Mouse (Mus musculus) right cerebral cortex, postnatal 14 days (tissue): ENCODE measurements at regions not wholly inside any gene's neighbourhood (a gene's known extent, or its start where the extent isn't known, plus 50 kb on each side); places are given as distances from the start of the nearest gene placed in this dataset.

Experiments used
- DNase-seq: peaks from one replicate; pipeline ENCODE4 v3.0.0; 2022

DNA sequence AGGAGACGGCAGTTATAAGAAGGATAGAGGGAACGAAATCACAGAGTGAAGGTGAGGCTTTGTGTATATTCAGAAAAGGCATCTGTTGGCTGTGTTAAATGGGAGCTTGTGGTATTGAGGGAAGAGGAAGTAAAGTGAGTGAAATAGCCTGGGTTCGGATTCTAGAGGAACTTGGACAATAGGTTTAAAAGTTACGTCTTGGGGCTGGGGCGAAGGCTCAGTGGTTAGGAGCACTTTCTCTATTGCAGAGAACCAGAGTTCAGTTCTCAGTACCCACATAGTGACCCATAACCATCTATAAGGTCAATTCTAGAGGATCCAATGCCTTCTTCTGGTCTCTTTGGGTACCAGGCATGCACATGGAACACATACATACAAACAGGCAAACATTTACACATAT is 317.6 kb upstream of the Ubash3b start:
- no peak for DNase-seq

DNA sequence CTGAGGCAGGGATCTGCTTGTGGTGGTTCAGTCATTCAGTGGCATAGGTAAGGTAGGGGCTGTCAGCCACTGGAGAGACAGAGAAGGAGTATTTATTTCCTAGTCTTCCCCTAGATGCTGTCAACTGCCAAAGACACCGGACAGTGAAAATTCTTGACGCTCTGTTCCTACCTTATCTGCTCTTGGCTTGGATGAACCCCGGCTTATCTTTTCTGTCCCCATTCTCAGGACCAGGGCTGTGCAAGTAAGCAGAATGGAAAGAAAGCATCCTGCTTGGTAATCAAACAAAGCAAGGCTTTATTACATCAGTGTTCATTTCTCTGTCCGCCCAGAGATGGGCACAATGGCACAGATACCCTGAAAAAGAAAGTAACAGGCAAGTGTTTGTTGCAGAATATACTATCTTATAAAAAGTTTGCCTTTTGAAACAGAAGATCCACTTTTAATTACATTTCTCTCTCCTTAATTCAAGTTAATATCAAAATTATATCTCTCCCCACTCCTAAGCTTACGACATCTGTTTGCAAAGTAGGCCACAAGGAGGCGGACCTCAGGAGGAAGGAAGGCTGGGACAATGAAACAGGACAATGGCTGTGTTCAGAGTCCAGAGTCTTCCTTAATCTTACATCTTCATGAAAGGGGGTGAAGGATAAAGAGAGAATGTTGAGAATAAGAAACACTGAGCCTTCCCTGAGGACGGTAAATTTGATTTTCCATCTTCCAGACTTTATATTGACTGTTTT is 316.8 kb upstream of the Ubash3b start:
- DNase-seq, result no peak

DNA sequence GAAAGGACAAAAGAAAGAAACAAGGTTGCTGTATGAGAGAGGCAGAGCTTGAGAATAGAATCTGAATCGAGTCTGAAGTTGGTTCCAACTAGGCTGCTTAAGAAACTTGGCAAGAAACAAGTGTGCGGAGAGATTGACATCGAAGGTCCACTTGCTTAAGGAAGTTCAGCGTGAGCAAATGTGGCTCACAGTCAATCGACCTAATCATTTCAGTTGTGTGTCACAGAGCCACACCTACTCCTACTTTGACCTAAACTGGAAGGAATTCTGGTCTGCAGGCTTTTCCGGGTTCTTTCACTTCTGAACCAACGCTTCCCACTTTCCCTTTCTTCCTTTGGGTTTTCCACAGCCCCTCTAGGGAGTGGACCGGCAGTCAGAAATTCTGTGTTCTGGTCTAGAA is 313.8 kb upstream of the Ubash3b start:
- DNase-seq, result no peak

DNA sequence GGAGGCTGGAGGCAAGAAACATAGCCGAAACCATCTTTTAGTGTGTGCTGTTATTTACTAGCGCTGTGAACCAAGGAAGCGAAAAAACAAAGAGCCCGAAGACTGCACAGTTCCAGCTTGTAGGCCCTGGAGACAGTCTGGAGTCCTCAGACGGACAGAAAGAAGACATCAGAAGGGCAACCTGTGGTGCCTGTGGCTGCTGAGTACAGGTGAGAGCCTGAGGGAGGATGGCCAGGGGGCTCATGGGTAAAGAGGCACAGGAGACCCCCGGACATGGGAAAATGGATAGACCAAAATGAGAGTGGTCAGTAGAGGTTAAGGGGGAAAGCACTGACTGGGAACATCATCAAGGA is 313.4 kb upstream of the Ubash3b start:
- no peak for DNase-seq

DNA sequence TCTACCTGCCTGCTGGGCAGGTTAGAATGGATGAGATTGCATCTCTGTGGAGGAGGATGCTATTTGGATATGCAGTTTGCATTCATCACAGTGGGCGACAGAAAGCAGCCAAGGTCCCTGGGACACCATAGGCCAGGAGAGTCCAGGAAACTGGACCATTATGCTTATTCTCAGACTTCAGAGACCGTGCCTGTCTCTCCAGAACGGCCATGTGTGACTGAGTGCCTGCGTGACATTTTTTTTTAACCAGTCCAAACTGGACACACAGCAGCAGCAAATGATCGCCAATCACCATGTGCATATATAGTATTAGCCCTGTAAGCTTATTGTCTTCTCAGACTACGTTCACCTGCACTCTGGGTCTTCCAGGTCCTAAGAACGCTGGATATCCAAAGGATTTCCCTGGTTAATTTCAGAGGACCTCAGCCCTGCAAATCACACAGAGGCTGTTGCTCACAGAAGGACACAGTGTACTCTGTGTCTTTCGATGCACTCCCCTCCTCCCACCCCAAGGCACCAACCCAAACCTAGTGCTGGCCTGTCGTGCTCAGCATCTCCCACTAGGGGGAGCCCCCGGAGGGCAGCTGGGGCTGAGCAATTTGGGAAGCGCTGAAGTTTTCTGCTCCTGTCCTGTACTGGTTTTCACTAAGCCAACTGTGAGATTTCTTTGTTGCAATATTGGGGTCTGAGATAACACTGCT is 312.9 kb upstream of the Ubash3b start:
- peak; percentile 84 for DNase-seq

DNA sequence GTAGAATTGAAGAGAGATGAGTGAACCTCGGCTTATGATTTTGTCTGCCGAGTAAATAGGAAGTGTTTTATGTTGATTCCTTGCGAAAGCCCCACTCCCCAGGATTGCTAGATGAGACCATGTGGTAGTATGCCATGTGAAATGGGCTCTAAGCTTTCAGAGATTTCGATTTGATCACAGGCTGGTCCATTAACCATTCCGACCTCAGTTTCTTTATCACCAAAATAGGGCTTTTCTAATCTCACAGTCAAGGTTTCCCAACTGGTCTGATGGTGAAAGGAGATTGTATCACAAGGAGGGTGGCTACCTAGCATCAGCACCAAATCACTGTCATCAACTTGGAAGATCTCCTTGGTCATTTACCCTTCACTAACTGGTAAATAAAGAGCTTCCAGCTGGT is 312.0 kb upstream of the Ubash3b start:
- DNase-seq, result no peak

DNA sequence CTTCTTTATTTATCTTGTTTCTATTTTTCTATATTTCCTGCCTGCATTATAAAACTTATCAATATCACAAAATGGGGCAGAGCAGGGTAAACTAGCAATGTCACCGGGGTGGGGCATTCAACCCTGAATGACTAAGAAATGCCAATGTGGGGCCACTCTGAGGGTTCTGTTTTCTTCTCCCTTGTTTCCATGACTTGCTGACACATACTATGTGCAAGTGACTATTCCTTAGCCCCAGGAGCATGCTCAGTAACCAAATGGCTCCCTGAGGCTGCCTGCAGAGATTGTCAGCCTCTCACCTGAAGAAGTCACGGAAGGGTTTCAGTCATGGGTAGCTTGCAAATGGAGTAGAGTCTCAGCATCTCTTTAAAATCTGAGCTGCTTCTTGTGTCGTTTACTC is 309.8 kb upstream of the Ubash3b start:
- DNase-seq, result no peak

DNA sequence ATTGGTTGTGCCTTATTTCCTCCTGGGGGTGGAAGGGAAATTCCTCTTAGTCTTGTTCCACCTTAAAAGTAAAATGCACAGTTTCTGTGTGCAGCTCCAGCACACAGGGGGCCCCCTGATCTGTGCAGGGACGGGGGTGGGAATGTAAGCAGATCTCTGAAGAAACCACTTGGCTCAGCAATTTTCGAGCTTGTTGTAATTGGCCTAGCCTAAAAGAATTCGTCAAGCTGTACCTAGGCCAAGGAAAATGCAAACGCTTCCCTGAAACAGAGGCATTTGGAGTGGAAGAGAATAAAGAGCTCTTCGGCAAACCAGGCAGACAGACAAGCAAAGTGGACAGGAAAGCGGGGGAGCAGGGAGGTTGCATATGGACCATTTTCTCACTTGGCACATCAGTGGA is 308.5 kb upstream of the Ubash3b start:
- no peak for DNase-seq

DNA sequence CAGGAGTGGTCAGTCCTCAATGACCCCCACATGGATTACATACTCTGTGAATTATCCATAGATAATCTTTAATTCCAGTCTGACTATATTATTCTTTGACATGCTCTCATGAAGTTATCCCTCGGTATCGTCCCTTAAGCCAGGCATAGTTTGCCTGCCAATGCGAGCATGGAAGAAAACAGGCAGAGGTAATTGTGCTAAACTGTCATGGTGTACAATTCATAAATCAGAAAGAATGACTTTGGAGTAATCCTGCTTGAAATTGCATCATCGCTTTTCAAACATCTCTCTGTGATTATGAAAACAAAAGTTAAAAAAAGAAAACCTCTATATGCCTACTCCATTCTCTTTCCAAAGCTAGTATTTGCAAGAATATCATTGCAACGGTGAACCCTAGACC is 307.9 kb upstream of the Ubash3b start:
- no peak for DNase-seq

DNA sequence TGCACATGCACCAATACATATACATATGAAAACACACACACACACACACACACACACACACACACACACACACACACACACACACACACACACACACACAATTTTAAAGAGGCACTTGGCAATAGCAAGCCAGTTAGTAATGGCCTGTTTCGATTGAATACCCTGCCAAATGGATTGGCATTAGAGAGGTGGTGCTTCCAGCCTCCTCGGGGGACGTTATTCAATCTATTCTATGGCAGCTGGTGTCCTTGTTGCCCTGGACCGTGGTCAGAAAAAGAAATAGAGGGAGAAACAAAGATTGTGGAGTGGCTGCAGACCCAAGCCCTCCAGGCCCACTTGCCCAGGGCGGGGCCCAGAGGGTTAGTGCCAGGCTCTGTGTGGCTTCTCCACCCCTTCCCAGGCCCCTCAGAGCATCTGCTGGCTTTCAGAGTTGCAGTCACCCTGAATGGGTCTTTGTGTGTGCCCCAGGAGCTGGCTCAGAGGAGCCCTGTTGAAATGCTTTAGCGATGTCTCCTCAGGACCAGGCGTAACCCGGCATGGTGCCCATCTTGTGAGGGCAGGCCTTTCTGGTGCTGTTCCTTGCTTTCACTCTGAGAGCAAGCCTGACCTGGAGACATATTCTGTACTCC is 302.7 kb upstream of the Ubash3b start:
- DNase-seq, result peak; percentile 43

DNA sequence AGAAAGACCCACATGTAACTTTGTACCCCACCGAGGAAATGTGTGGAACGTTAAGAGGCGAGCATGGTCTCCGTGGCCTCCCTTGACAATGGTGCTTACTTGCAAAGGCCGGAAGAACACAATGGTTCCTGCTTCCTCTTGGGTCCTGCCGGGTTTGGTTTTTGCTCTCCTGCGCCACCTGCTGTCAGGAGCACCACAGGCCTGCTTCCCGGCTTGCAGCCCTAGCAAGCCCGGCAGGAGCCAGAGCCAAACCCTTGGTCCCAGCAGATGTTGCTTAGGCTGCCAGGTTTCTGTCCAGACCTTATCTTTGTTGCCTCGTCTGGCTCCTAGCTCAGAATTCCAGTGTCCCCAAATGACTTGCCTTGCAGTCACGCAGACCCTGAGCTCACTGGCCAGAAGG is 300.2 kb upstream of the Ubash3b start:
- peak; percentile 88 for DNase-seq

DNA sequence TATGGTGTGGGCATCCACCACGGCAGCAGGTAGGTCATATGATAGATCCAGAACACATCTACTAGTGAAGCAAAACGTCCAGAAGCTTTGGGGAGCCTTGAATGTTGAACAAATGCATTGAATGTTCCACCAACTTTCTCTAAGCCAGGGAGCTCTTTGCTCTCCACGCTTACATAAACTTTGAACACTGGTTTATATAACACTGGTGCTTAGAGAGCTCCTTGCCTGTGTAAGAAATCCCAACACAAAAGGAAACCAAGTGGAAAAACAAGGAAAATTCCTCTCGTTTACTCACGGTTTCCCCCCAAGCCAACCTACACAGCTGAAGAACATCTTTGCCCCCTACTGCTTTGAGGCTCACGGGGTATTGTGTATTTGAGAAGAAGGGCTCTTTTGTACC is 299.2 kb upstream of the Ubash3b start:
- no peak for DNase-seq

DNA sequence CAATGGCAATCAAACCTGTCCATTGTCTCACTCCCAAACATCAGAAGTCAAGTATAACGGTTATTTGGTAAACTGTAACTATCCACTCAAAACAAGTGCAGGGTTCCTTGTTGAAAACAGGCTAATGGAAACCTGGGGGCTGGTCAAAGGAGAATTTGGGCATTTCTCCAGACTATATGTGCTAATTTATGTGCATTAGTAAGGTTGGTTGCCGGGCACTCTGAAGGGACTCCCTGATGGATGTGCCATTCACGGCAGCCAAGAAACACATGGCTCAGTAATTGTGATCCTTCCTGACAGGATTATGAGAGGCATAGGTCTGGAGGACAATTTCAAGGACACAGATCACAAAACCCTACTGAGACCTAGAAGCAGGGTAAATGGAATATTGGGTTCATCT is 295.5 kb upstream of the Ubash3b start:
- no peak for DNase-seq

DNA sequence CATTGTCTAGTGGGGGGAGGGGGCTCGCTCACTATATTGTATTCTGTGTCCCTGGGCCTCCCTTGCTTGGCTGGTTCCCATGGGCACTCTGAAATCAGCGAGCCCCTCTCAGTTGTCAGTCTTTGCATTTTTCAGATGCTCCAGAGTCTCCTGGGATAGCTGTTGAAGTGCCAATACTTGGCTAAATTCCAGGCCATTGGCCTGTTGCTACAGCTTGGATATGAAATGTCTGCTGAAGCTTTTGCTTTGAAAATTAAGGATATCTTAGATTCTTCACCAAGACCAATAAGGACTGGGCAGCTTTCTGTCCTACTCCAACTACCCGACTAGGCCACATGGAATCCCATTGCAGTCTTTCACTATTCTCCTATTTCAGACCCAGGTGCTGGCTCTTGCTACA is 290.2 kb upstream of the Ubash3b start:
- DNase-seq, result no peak

DNA sequence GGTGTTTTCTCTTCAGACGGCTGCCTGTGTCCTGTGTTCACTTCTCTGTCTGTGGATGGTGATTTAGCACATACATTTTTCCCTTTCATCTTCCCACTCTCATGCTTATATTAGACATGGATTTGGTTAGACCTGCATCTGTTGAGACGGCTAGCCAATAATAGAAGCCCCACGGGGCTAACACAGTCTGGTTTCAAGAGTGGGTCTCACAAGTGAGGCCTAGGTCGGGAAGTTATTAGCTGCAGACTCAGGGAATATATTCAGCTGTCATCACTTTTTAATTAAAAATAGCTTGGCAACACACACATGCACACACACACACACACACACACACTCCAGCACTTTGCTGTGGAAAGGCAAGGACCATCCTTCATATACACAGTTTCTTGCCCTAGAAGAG is 287.7 kb upstream of the Ubash3b start:
- no peak for DNase-seq

DNA sequence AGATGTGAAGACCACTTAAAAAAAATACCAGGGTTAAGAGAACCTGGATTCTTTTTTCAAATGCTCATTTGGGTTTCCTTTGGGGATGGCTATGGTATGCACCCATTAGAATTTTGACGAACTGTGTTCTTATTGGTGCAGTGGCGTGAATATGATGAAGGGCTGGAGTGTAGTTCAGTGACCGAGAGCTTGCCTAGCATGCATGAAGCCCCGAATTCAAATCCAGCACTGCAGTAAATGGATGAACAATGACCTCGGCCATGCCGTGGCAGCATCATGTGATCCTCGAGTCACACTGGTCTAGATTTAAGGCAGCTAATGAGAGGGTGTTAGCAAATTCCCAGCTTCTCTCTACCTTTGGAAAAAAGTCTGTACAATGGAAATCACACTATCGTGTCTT is 286.4 kb upstream of the Ubash3b start:
- DNase-seq, result no peak

DNA sequence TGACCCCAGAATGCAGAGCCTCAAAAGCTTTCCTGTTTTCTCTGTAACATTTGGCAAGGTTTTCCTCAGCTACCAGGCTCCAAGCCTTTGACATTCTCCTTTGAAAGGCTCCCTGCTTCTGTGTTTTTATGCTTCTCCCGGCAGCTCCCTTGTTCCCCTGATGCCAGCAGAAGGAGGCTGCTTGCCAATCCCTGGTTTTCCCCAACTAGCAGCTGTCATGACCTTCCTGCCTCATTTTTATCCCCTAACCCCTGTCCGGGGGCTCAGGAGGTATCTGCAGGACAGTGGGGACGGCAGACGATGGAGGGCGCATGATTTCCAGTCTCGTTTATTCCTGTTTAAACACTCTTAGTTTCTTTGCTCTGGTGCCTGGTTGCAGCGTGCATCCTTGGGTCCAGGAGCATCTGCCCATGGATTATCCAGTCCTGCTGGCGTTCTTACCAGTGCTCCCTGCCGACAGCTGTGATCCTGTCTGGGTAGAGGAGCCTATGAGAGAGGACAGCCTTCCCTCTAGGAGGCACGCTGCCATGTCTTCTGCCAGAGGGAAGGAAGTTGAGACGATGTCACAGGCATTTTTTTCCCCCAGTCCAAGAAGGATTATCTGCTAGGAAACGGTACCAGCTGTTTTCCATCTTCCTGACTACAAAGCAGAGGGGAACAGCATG is 285.8 kb upstream of the Ubash3b start:
- DNase-seq, result peak; percentile 53

DNA sequence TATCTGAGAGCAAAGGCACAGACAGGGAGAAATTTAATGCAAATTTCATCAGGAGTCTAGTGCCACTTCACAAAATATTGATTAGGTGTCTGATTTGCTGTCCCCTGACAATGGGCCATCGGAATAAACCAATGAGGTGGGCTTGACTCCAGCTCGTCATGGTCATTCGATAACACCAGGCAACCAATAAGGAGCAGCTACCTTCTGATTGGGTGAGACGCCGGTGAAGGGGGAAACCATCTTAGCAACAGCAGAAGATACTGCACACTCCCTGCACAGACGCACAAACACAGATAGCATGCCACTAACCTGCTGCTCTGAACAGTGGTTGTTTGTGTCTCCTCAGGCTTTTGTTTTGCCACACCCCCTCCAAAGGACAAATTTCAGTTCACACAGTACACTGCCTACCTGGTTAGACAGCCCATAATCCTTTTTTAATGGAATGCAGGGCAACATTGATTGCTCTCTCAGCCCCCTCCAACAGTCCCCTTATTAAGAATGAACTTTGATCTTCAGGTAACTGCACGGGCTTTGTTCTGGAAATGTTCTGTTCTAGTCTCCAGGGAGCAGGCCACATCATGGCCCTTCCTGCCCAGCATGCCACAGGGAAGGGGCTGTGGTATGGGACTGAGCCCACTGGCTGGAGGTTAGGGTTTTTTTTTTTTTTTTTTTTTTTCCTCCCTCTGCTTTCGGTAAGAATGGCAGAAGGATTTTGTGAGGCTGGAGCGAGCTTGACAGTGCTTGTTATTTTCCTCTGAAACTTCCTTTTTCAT is 285.1 kb upstream of the Ubash3b start:
- DNase-seq, result peak; percentile 62

DNA sequence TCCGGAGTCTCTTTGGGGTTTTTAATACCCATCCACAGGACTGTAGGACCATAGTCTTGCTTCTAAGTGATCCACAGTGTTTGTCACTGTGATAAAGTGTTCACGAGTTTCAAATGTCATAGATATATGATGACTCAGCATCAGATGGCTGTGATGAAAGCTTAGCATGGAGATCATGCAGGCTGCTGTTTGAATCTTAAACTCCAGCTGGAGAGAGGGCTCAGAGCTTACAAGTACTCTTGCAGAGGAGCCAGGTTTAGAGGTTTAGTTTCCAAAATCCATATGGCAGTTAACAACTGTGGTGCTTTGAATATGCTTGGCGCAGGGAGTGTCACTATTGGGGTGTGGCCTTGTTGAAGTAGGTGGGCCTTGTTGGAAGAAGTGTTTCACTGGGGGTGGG is 280.9 kb upstream of the Ubash3b start:
- DNase-seq, result no peak

DNA sequence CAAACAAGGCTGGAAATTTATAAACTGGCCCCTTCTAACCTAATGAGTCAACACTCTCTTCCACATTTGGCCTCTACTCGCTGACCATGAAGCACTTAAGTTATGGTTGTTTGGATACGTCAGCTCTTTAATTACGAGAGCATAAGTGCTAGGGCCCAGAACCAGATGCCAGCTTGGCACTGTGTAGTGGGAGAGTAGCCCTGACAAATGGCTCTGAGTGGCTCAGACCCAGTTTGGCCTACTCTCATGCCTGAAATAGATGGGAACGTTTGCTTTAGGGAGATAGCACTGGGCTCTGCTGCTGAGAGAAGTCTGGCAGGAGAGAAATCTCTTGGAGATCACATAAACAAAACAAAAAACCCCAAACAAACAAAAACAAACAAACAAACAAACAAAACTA is 278.5 kb upstream of the Ubash3b start:
- DNase-seq, result no peak

DNA sequence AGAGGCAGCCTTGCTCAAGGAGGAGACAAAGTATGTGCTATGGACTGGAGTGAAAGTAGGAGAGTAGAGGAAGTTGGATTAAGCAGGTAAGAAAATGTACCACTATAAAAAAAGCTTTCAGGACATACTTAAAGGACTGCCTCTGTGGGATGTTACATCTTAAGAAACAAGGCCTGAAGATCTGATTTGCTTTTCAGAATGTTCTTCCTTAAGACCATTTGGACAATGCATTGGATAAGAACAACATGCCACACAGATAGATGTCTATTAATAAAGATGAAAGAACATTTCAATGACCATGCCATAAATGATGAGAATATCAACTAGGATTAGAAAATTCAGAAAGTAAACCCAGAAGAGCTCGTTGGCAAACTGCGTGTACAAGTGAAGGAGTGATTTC is 276.6 kb upstream of the Ubash3b start:
- no peak for DNase-seq

DNA sequence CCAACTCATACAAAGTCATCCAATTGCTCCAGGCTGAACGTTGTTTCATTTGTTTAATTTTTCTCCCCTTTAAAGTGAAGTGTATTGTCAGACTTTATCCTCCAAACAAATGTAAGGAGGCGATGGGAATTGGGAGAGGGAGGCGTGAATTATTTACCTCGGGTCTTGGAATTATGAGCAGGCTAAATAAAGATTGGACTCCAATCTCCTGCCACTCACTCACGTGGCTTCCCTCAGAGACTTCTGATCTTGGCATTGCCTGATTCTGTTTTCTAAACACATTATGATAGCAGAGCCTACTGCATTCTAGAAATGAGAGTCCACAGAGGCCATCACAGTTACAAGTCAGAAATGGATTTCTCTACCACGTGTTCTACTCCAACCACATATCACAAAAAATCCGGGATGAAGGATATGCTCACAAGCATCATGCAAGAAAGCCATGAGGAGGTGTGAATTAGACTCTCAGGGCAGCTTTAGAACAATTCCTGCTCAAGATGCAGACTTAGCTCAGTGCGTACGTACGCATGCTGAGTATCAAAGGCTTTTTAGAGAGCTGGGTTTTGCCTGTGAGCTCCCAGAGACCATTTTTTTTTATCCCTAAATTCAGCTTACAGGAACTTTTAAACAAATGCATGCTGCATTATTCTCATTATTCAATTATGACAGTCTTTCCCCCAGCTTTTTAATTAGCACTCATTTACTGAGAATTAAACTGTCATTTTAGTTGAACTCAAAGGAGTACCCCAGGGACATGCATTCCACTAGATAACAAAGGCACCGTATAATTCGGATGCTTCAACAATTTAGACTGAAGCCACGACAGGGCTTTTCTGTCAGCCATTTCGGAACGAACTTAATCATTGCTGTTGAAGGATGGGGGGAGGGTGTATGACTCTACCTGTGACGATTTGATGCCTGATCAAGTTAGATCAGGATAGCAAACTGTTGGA is 269.2 kb upstream of the Ubash3b start:
- no peak for DNase-seq
